Mouse (Mus musculus) urinary bladder, postnatal 14 days (tissue): ENCODE results near the gene Olfr97.
"Not testable (repeated sequence)": the region's sequence is repeated elsewhere in the genome, so short reads cannot be mapped to it uniquely, and the experiment has no call there.

Experiments
- DNase-seq: peaks from one replicate; pipeline ENCODE4 v3.0.0; 2021; ENCODE audit warnings: low spot score

The Olfr97 gene

DNA sequence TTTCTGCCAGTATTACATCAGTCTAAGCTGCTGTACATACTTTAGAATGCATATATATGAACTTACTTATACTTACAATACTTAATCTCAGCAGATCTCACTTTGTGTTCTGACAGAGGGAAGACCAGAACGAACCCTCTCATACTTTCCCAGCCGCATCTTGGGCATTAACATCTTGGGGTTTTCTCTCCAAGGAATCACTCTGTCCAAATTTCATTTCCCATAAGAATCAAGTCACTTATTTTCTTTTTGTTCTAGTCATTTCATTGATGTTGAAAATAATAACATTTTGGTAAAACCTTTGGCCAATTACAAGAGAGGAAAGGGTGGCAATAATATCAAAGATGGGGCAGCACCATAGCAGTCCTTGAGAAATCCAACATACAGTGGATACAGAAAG, at the start of gene Olfr97:
Gene Olfr97, minus strand, starts transcription at position 101 of the 400 bp plus-strand sequence.
- DNase-seq = not testable (repeated sequence)

- DNase-seq = no peak
Observed at GRCm38 (mm10) chr17:37283360-37283759, 46.2 kb upstream of the Olfr97 start, which contains the start of gene Olfr99. Gene Olfr99 (minus strand): TSS chr17:37283460.

DNA sequence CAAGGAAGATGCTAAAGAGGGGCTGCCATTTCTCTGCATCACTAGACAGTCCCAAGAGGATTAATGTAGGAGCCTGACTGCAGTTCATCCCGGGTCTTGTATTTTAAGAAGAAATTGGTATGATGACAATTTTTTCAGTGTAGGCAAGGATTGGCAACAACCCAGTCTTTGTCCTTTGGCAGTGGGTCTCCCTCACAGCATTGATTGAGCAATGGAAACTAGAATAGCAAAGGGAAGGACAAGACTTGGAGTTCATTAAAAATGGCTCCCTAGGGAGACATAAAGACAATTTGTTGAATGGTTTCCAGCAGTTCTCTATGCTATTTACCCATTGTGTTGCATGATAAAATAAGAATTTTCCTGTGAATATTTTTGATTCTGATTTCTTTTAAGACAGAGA, 43.2 kb upstream of the Olfr97 start:
- no peak for DNase-seq

DNA sequence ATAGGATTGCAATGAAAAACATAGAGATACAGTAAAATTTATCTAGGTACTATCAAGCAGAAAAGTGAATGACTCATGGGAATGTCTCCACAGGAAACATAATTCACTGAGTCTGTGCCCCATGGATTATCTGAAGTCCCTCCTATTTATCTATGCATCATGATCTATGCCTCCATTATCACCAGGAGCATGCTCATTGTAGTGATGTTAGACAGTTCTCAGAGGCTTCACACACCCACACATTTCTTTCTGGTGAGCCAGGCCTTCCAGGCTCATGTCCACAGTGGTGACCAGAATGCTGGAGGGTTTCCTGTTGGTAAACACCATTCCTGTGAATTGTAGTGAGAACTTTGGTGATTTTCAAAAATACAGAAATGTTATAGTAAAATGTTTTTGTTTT, 39.4 kb upstream of the Olfr97 start:
- no peak for DNase-seq

GRCm38 (mm10) chr17:37275626-37276248, 38.6 kb upstream of the Olfr97 start:
- DNase-seq = no peak

- DNase-seq = peak; percentile 33
Observed at GRCm38 (mm10) chr17:37270702-37271092, 33.6 kb upstream of the Olfr97 start.

DNA sequence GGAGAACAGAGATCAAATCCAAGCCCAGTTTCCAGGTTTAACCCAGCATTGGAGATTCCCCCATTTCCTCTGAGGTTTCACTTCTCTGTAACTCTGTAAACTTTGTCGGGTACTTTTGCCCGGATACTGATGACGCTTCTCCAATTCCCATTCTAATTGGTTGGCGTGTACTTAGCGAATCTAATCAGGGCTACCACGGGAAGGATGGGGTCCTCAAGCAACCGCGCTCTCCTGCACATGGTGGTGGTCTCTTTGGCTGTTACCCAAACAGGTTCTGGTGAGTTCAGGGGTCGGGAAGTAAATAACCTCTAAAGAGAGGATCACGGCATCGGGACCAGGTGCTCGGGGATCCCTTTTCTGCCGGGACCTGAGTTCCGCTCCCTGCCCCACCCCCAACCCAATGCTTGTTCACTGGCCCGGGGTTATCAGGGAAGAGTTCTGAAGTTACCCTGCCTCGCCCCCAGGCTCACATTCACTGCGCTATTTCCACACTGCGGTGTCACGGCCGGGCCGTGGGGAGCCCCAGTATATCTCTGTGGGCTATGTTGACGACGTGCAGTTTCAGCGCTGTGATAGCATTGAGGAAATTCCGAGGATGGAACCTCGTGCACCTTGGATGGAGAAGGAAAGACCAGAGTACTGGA, 33.0 kb upstream of the Olfr97 start, which contains the start of gene H2-M3:
Gene H2-M3, plus strand, starts transcription at position 163 of the 644 bp plus-strand sequence.
- peak; percentile 89 for DNase-seq

- DNase-seq = no peak
Observed at GRCm38 (mm10) chr17:37263626-37264025, 26.5 kb upstream of the Olfr97 start, which contains the start of gene Olfr98. Gene Olfr98 (minus strand): TSS chr17:37263749.

GRCm38 (mm10) chr17:37250544-37250943, 13.4 kb upstream of the Olfr97 start:
- peak; percentile 10 for DNase-seq

GRCm38 (mm10) chr17:37249460-37249859, 12.3 kb upstream of the Olfr97 start:
- DNase-seq = no peak

DNA sequence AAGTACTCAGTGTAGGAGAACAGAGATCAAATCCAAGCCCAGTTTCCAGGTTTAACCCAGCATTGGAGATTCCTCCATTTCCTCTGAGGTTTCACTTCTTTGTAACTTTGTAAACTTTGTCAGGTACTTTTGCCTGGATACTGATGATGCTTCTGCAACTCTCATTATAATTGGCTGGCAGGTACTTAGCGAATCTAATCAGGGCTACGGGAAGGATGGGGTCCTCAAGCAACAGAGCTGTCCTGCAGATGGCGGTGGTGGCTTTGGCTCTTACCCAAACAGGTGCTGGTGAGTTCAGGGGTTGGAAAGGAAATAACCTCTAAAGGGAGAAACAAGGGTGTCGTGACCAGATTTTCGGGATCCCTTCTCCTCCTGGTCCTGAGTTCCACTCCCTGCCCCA, 9.6 kb upstream of the Olfr97 start:
- peak; percentile 29 for DNase-seq

DNA sequence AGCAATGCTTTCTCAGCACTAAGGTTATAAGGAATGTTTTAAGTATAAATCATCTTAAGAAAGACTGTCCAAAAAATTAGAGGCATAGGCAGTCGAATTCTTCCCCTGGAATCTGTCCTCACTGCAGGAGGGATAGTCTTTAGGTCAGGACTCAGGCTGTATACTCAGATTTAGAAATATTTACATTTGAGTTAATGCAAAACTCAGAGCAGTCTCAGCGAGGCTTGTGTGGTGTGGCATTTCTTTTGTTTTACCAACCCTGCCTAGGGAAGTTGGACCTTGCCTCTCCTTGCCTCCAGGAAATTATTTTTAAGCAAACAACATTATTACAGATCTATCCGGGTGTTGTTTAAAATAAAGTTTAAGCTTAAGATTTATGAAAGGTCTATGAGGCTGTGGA, 5.1 kb upstream of the Olfr97 start:
- DNase-seq = no peak

GRCm38 (mm10) chr17:37221879-37222278, 15.3 kb downstream of the Olfr97 start:
- no peak for DNase-seq

DNA sequence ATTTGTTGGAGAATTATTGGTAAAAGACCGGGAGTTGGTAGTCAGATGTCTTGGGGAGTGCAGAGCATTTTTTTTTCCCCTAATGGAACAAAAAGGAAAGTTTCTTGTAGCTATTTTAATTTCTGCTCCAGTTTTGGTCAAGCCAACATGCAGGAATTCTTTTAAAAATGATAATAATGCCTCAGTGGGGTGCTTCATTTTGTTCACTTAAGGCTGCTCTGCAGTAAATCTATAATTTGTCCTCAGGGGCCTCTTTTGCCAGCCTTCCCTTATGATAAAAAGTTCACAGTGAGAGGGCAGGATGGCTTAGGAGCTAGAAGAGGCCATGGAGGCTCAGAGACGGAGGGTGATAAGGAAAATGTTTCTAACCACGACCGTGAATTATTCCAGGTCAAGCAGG, 17.3 kb downstream of the Olfr97 start, which contains the start of gene Olfr96:
Gene Olfr96, plus strand, starts transcription at position 301 of the 400 bp plus-strand sequence.
- DNase-seq = no peak

- peak; percentile 15 for DNase-seq
Observed at GRCm38 (mm10) chr17:37218486-37218885, 18.6 kb downstream of the Olfr97 start.

DNA sequence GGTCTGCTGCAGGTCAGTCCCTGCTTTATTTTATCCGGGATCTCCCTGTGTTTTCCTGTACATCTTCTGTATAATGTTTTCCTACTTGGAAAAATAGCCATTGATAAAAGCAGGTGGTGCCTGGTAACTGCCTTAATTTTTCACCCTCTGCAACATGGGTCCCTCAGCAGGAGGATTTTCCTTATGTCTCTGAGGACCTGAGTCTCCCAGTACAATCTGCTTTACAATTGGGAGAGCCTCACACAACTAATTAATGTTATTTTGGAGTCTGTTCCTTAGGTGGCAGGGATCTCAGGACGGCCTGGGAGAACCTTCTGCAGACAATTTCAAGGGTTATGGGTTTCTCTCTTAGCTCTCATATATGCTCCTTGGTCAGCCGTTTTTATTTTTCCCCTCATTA, 24.1 kb downstream of the Olfr97 start, which contains the start of gene Olfr95:
Gene Olfr95, minus strand, starts transcription at position 101 of the 400 bp plus-strand sequence.
- DNase-seq = no peak

DNA sequence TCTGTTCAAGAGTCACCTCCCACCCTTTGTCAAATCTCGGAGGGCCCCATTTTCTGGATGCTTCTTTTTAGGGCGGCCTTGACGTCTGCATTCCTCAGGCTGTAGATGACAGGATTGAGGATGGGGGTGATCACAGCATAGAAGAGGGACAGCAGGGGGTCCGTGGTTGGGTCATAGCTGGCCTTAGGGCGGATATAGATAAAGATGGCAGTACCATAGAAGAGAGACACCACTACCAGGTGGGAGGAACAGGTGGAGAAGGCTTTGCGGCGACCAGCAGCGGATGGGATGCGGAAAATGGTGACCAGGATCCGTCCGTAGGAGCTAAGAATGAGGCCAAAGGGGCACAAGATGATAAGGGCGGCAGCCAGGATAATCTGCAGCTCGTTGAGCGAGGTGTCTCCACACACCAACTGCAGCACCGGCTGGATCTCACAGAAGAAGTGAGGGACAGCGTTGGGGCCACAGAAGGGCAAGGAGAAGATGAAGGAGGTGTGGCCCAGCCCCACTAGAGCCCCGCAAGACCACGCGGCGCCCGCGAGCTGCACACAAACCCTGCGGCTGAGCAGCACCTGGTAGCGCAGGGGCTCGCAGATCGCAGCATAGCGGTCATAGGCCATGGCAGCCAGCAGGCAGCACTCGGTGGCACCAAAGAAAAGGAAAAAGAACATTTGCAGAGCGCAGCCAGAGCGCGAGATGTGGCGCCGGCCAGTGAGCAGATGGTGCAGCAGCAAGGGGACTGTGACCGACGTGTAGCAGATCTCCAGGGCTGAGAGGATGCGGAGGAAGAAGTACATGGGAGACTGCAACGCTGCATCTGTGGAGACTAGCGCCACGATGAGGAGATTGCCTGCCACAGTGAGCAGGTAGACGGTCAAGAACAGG, 26.0 kb downstream of the Olfr97 start:
- no peak for DNase-seq

- no peak for DNase-seq
Observed at GRCm38 (mm10) chr17:37203917-37204236, 33.3 kb downstream of the Olfr97 start.

DNA sequence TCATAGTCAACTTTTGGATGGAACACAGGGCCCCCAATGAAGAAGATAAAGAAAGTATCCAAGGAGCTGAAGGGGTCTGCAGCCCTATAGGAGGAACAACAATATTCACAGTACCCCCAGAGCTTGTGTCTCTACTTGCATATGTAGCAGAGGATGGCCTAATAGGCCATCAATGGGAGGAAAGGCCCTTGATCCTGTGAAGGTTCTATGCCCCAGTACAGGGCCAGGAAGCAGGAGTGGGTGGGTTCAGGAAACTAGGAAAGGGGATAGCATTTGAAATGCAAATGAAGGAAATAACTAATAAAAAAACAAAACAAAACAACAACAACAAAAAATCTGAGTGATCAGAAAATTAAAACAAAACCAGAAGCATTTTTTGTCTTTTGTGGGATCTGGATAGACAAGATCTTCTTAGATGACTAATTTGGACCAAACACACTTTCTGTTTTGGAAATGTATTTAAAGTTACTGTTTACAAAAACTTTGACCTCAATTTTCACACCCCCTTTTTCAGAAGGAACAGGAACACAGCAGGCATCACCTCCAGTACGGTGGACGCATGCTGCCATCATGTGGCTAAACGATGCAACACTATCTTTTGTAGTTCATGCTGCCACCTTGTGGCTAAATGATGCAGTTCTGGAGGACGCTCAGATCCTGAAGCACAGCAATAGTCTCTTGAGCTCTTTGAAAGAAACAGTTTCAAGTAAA, 33.8 kb downstream of the Olfr97 start:
- DNase-seq = peak; percentile 83

- DNase-seq = no peak
Observed at GRCm38 (mm10) chr17:37200894-37201293, 36.2 kb downstream of the Olfr97 start, which contains the start of gene Olfr94. Gene Olfr94 (minus strand): TSS chr17:37200994.

GRCm38 (mm10) chr17:37196845-37197724, 40.0 kb downstream of the Olfr97 start:
- DNase-seq = peak; percentile 12
